Mouse (Mus musculus) cerebellum, postnatal 4 days (tissue): ENCODE measurements at regions not wholly inside any gene's neighbourhood (a gene's known extent, or its start where the extent isn't known, plus 50 kb on each side); places are given as distances from the start of the nearest gene placed in this dataset.
A peak's percentile ranks its signal among the peaks of the same experiment; 100 is the strongest.

Experiments
- DNase-seq, 2 experiments: peaks; one replicate each; pipeline ENCODE4 v3.0.0; 2022; ENCODE audit warnings: low spot score in 2 of 2, mixed read lengths in 1 of 2

- no peak for DNase-seq
Measured at GRCm38 (mm10) chr2:94590494-94590893, 152.6 kb upstream of the Api5 start.

GRCm38 (mm10) chr2:94587255-94587654 lies 149.3 kb upstream of the Api5 start:
- DNase-seq: no peak

GRCm38 (mm10) chr2:94571646-94572045 lies 133.7 kb upstream of the Api5 start:
- DNase-seq: no peak

- DNase-seq: no peak
Measured at GRCm38 (mm10) chr2:94541230-94541905, 103.4 kb upstream of the Api5 start.

- no peak for DNase-seq
Measured at GRCm38 (mm10) chr2:94536631-94537030, 98.7 kb upstream of the Api5 start.

- DNase-seq: no peak
Measured at GRCm38 (mm10) chr2:94531175-94531574, 93.2 kb upstream of the Api5 start.

GRCm38 (mm10) chr2:94524536-94524935 lies 86.6 kb upstream of the Api5 start:
- no peak for DNase-seq

- DNase-seq: no peak
Measured at GRCm38 (mm10) chr2:94516866-94517265, 78.9 kb upstream of the Api5 start.

- peak in 1 of 2 experiments; percentile 14 for DNase-seq
Measured at GRCm38 (mm10) chr2:94512027-94512426, 74.1 kb upstream of the Api5 start.

- DNase-seq: no peak
Measured at GRCm38 (mm10) chr2:94500649-94501048, 62.7 kb upstream of the Api5 start.

- DNase-seq: no peak
Measured at GRCm38 (mm10) chr2:94498516-94498915, 60.6 kb upstream of the Api5 start.
